Mouse (Mus musculus) neural tube, embryonic 10.5 days (tissue): ENCODE measurements at regions not wholly inside any gene's neighbourhood (a gene's known extent, or its start where the extent isn't known, plus 50 kb on each side); places are given as distances from the start of the nearest gene placed in this dataset.

Experiments
- DNase-seq: peaks from one replicate; pipeline ENCODE4 v3.0.0-alpha.2; 2017; ENCODE audit warnings: low spot score; ENCODE audit errors: extremely low spot score

- no peak for DNase-seq
These were observed 219.8 kb downstream of the Il20rb start for GRCm38 (mm10) chr9:100266528-100267387.

GRCm38 (mm10) chr9:100252409-100252808, 234.2 kb downstream of the Il20rb start:
- no peak for DNase-seq
